Mouse (Mus musculus) kidney, postnatal 0 days (tissue): ENCODE measurements around the gene Apoh. TPM values are rescaled to one million over a fixed set of nuclear protein-coding genes. Genes with fewer than 3 reads are reported as not detected.

ENCODE experiments used
- ATAC-seq: fragments of 200-750 bp; cut with Nextera tagmentation; replicated peaks from 2 replicates; pipeline ENCODE4 v1.8.0; 2017; ENCODE audit warnings: low read depth, moderate number of reproducible peaks, moderate TSS enrichment, moderate library complexity; ENCODE audit not compliant: low FRiP score
- DNase-seq: peaks from one replicate; pipeline ENCODE4 v3.0.0-alpha.2; 2016; ENCODE audit warnings: low spot score
- H3K27ac ChIP-seq: fragments of 300-500 bp; sonication (generic); 2 replicates; pipeline ENCODE4 v1.5.1; 2014; ENCODE audit warnings: mild to moderate bottlenecking
- H3K27me3 ChIP-seq: fragments of 300-500 bp; sonication (generic); 2 replicates; pipeline ENCODE4 v1.6.1; 2014; ENCODE audit warnings: low read length, mixed read lengths; ENCODE audit not compliant: insufficient read depth
- H3K36me3 ChIP-seq: fragments of 300-500 bp; sonication (generic); 2 replicates; pipeline ENCODE4 v1.6.1; 2014; ENCODE audit warnings: low read length, mixed read lengths; ENCODE audit not compliant: insufficient read depth
- H3K4me1 ChIP-seq: fragments of 300-500 bp; sonication (generic); replicated peaks from 2 replicates; pipeline ENCODE4 v1.6.1; 2014; ENCODE audit warnings: antibody characterized with exemption, low read length, mixed read lengths; ENCODE audit not compliant: insufficient read depth
- H3K4me2 ChIP-seq: fragments of 300-500 bp; sonication (generic); 2 replicates; pipeline ENCODE4 v1.6.1; 2014; ENCODE audit warnings: mild to moderate bottlenecking, low read length, moderate library complexity, mixed read lengths
- H3K4me3 ChIP-seq: fragments of 300-500 bp; sonication (generic); replicated peaks from 2 replicates; pipeline ENCODE4 v1.5.1; 2014; ENCODE audit warnings: low read depth, low read length
- H3K9ac ChIP-seq: fragments of 300-500 bp; sonication (generic); 2 replicates; pipeline ENCODE4 v1.6.1; 2014; ENCODE audit warnings: low read depth, low read length
- H3K9me3 ChIP-seq: fragments of 300-500 bp; sonication (generic); replicated peaks from 2 replicates; pipeline ENCODE4 v1.6.1; 2016; ENCODE audit warnings: low read length, inconsistent platforms, mixed read lengths
- CTCF ChIP-seq: IDR thresholded peaks from 2 replicates; pipeline ENCODE4 v1.5.1; 2016; ENCODE audit warnings: antibody characterized with exemption, low read depth, mild to moderate bottlenecking, moderate library complexity
- WGBS: fragments of 180-500 bp; shearing (Covaris S2); extraction: QIAGEN DNeasy Blood & Tissue Kit; methylation state at CpG from one replicate; pipeline ENCODE4 v1.1.7; 2014; 5-methylcytosine and 5-hydroxymethylcytosine counted together
- polyA plus RNA-seq: library from polyadenylated mRNA; unstranded; fragments of >200 nt; fragmentation: Nextera tagmentation; extraction: Ambion mirVana; gene quantifications from 2 replicates; pipeline ENCODE4 v1.2.1, GENCODE M21; 2015

Apoh gene
- polyA plus RNA-seq, 1 experiment from 2014 or later: 0.46 TPM

GRCm38 (mm10) chr11:108300443-108300842 lies 42.7 kb upstream of the Apoh start:
- WGBS: 100% methylated on average over 1 of the region's 1 CpGs
- no peak for ATAC-seq

GRCm38 (mm10) chr11:108301036-108301435 lies 42.1 kb upstream of the Apoh start:
- DNase-seq (no peak), ATAC-seq (no peak)
- 78% methylated on average over 6 of the region's 6 CpGs for WGBS
- Histone ChIP-seq H3K4me3 (no peak overlapping the region), H3K4me2 (no peak overlapping the region), H3K9ac (no peak overlapping the region), H3K27ac (no peak overlapping the region), H3K27me3 (no peaks in the 10 kb centered on the region), H3K36me3 (no peaks in the 10 kb centered on the region), H3K4me1 (0 out of 2 replicates have a peak, but pooled peaks cover 4% of the 10 kb centered on the region), H3K9me3 (no peaks in the 10 kb centered on the region)
- no peak for TF ChIP-seq CTCF

More at GRCm38 (mm10) chr11:108300443-108300842, 42.7 kb upstream of the Apoh start:
- Histone ChIP-seq H3K4me3 (no peak overlapping the region), H3K4me1 (0 out of 2 replicates have a peak, but pooled peaks cover 4% of the 10 kb centered on the region), H3K27me3 (no peaks in the 10 kb centered on the region), H3K9me3 (no peaks in the 10 kb centered on the region), H3K27ac (no peak overlapping the region), H3K36me3 (no peaks in the 10 kb centered on the region), H3K9ac (no peak overlapping the region), H3K4me2 (no peak overlapping the region)
- no peak for DNase-seq
- TF ChIP-seq CTCF: no peak

- no peaks in the 10 kb centered on the region for H3K36me3 ChIP-seq
- H3K27me3 ChIP-seq: no peaks in the 10 kb centered on the region
- WGBS: 43% methylated on average over 10 of the region's 10 CpGs
- no peak overlapping the region for H3K9ac ChIP-seq
- H3K9me3 ChIP-seq: no peaks in the 10 kb centered on the region
- no peak overlapping the region for H3K27ac ChIP-seq
- H3K4me2 ChIP-seq: no peak overlapping the region
- H3K4me1 ChIP-seq: 0 out of 2 replicates have a peak, but pooled peaks cover 4% of the 10 kb centered on the region
- no peak for TF ChIP-seq CTCF
- ATAC-seq: peak; percentile 63; the same call in 1 of the 2 replicates
- no peak overlapping the region for H3K4me3 ChIP-seq
- DNase-seq: peak; percentile 54
Measured at GRCm38 (mm10) chr11:108301796-108302490, 41.2 kb upstream of the Apoh start.

GRCm38 (mm10) chr11:108303787-108304186 lies 39.4 kb upstream of the Apoh start:
- WGBS: 94% methylated on average over 4 of the region's 4 CpGs
- TF ChIP-seq CTCF: no peak

GRCm38 (mm10) chr11:108307258-108307657 lies 35.9 kb upstream of the Apoh start:
- Histone ChIP-seq H3K27ac (no peak overlapping the region), H3K9me3 (no peaks in the 10 kb centered on the region), H3K4me2 (no peak overlapping the region), H3K36me3 (no peaks in the 10 kb centered on the region), H3K4me1 (no peaks in the 10 kb centered on the region; the same call in 1 of the 2 replicates), H3K9ac (no peak overlapping the region), H3K27me3 (no peaks in the 10 kb centered on the region), H3K4me3 (no peak overlapping the region)
- DNase-seq (no peak), ATAC-seq (no peak)
- TF ChIP-seq CTCF: no peak
- WGBS: 72% methylated on average over 7 of the region's 7 CpGs

More at GRCm38 (mm10) chr11:108303787-108304186, 39.4 kb upstream of the Apoh start:
- no peak overlapping the region for H3K9ac ChIP-seq
- DNase-seq: no peak
- H3K36me3 ChIP-seq: no peaks in the 10 kb centered on the region
- no peaks in the 10 kb centered on the region for H3K27me3 ChIP-seq
- H3K4me1 ChIP-seq: 0 out of 2 replicates have a peak, but pooled peaks cover 4% of the 10 kb centered on the region
- H3K4me3 ChIP-seq: no peak overlapping the region
- H3K27ac ChIP-seq: no peak overlapping the region
- no peaks in the 10 kb centered on the region for H3K9me3 ChIP-seq
- no peak overlapping the region for H3K4me2 ChIP-seq
- ATAC-seq: no peak

GRCm38 (mm10) chr11:108308253-108308652 lies 34.9 kb upstream of the Apoh start:
- Histone ChIP-seq H3K27me3 (no peaks in the 10 kb centered on the region), H3K4me3 (no peak overlapping the region), H3K9me3 (no peaks in the 10 kb centered on the region), H3K4me2 (no peak overlapping the region), H3K36me3 (no peaks in the 10 kb centered on the region), H3K9ac (no peak overlapping the region), H3K27ac (no peak overlapping the region), H3K4me1 (peaks cover 2% of the 10 kb centered on the region; the same call in 1 of the 2 replicates)
- 94% methylated on average over 5 of the region's 5 CpGs for WGBS
- no peak for ATAC-seq
- no peak for DNase-seq
- TF ChIP-seq CTCF: no peak
